Mouse (Mus musculus): Measurements from ENCODE around the gene Dnajc1.

GRCm38 (mm10) chr2:18219136-18219535, 173.5 kb downstream of the Dnajc1 start:
- TF ChIP-seq CTCF (IDR thresholded peaks at IDR 0.05; ENCODE audit: low read depth, low read length) (no peak), POLR2A (IDR thresholded peaks at IDR 0.05; ENCODE audit: extremely low read depth, insufficient read depth, low read length) (no peak)

All from liver, adult 2 months (tissue).